Mouse (Mus musculus): ENCODE results near the gene Gm31571. TPM values are rescaled to one million over a fixed set of nuclear protein-coding genes. Genes with fewer than 3 reads are reported as not detected.
"Not testable (repeated sequence)": the region's sequence is repeated elsewhere in the genome, so short reads cannot be mapped to it uniquely, and the experiment has no call there.

Gene Gm31571
- not detected in 2 replicates for polyA plus RNA-seq (2015; fragmentation: Nextera tagmentation; extraction: Ambion mirVana)

- H3K36me3 ChIP-seq (replicated peaks; ENCODE audit: insufficient read depth, low read length); H3K27ac ChIP-seq (ENCODE audit: low read depth); H3K4me2 ChIP-seq (ENCODE audit: low read depth, low read length); ATAC-seq; H3K4me3 ChIP-seq (ENCODE audit: low read depth, low read length); H3K9me3 ChIP-seq (ENCODE audit: low read length); DNase-seq; H3K4me1 ChIP-seq (ENCODE audit: insufficient read depth); H3K9ac ChIP-seq (replicated peaks); H3K27me3 ChIP-seq (ENCODE audit: insufficient read depth, low read length): not testable (repeated sequence)
- no CpG with 5 or more reads among the region's 6 CpGs for WGBS (ENCODE audit: insufficient replicate concordance)
Measured at GRCm38 (mm10) chrY:22051253-22051652, at the start of gene Gm31571. Gm31571 (minus strand) TSS chrY:22051353.

Measured in liver, postnatal 0 days (tissue).